Mouse (Mus musculus) heart, adult 18-20 months (tissue): ENCODE measurements around the gene Naa80. TPM values are rescaled to one million over a fixed set of nuclear protein-coding genes. Genes with fewer than 3 reads are reported as not detected.

ENCODE experiments used
- DNase-seq, 2 experiments: peaks; one replicate each; pipeline ENCODE4 v3.0.0; 2021 to 2022; ENCODE audit warnings: mixed read lengths in 1 of 2
- total RNA-seq, 2 experiments: library from RNA; stranded (reverse); gene quantifications; 2 replicates each; pipeline ENCODE4 v1.2.3; 2021

Naa80 gene
- total RNA-seq, 2 experiments from 2014 or later = 16.1 to 20.1 TPM

DNA sequence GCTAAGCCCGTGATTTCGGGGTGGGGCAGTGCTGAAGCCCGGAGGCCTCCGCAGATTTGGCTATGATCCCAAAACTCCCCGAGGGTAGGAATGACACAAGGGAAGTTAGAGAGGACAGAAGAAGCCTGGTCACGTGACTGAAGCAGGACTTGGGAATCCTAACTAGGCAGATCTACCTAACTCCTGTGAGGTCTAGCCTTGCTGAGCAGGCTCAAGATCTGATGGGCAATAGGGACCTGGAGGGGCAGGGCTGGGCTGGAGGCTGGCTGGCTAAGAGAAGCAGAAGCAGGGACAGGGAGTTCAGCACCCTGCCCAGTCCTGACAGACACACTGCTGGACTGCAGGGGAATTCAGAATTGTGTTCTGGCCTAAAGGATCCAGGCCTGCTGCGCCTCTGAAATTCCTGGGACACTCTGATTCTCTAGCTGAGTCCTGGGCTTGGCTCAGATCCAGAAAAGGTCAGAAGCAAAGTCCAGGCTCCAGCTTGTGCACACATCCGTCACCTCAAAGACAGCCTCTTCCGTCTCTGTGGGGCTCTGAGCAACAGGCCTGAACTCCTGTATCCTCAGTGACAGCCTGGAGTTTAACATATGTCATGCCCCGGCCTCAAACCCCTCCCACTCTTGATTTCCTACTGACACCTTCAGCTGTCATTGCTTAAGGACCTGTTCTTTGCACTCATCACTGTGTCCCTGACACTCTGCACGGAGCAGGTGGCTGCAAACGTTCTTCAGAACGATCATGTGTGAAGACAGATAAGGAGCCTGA lies 40.3 kb downstream of the Naa80 start:
- peak; percentile 77 to 85 for DNase-seq

DNA sequence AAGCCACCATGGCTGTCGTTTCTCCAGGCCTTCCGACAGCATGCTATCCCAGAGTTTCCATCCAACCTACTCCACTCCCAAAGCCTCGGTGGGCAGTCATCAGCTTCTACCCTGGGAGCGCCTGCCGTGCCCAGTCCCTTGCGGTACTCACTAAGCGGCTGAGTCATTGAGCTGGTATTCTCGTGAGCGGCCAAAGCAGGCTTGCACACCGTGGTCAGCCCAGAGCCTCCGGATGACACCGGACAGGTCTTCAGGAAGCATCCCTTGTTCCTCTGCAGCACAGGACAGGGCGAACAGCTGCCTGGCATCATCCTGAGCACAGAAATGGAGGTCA lies 40.8 kb downstream of the Naa80 start:
- DNase-seq = no peak

DNA sequence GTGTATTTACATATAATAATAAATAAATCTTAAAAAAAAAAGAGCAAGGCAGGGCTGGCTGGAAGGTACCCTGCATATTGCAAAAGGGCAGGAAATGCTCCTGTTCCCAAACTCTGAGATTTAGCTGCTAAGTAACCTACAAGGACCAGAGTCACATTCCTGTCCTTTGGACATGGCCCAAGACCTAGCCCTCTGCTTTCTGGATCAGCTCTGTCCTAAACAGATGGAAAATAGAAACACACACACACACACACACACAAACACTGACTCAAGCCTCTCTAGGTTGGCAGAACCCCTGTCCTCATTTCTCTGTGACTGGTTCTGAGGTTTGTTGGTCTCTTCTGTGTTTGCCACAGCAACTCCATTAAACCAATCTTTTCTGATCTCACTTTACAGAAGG lies 42.3 kb downstream of the Naa80 start:
- DNase-seq = peak in 1 of 2 experiments; percentile 36

DNA sequence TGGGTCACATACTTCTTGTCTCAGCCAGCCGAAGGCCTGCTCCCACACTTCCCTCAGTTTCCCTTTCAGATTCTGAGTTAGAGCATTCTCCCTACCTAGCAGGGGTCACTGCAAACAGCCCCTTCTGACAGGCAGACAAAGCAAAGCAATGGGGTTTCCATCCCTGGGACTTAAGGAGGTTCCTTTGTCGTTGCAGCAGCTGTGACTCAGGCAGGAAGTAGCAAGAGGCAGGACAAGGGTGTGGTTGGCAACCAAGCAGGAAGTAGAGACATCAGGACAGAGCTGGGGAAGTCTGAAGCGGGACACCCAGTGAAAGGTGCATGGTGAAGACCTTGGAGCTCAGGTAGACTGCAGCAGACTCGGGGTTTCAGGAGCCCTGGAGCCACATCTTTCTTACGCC lies 45.9 kb downstream of the Naa80 start:
- peak; percentile 69 to 89 for DNase-seq

DNA sequence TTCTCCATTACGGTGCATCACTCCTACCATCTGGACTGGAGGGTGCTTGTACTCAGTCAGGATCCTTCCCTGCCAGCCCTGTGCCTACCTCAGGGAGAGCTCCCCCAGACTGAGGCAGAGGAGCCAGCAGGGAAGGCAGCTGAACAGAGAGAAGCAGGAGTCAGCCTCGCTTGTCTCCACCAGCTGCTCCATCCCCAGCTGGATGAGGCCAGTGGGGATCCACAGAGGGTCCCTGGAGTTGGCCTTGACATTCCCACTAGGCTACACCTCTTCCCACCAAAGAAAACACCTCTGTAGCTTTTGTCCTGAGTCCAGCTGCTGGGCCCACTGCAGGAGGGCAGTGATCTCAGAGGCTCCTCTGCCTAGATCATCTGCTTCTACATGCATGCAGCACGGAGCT lies 46.3 kb downstream of the Naa80 start:
- no peak for DNase-seq

DNA sequence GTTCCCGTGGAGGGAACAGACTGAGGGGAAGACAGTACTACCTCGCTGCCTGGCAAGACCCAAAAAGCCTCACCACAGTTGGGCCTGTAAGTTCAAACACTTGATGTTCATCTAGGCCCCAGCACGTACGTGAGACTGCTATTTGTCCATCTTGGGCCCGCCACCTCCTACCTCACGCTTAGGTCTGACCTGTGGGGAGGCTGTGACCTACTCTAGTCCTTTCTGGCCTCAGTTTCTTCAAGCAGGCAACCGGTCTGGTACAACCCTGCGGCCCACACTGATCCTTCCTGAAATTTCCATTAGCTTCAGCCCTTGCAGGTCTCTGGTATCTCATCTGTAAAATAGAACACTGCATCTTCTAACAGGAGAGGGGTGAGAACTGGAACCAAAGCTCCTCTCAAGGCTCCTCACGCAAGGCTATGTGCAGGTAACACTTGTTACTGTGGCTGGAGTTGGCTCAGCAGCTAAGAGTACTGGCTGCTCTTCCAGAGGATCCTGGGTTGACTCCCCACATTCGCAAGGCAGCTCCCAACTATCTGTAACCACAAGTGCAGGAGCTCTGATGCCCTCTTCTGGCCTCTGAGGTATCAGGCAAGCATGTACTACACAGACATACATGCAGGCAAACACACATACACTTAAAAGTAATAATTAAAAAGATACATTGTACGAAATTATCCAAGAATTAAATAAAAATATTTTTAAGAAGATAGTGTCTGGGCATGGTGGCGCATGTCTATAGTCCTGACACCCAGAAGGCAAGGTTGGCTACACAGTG lies 46.9 kb downstream of the Naa80 start:
- peak in 1 of 2 experiments; percentile 30 for DNase-seq

DNA sequence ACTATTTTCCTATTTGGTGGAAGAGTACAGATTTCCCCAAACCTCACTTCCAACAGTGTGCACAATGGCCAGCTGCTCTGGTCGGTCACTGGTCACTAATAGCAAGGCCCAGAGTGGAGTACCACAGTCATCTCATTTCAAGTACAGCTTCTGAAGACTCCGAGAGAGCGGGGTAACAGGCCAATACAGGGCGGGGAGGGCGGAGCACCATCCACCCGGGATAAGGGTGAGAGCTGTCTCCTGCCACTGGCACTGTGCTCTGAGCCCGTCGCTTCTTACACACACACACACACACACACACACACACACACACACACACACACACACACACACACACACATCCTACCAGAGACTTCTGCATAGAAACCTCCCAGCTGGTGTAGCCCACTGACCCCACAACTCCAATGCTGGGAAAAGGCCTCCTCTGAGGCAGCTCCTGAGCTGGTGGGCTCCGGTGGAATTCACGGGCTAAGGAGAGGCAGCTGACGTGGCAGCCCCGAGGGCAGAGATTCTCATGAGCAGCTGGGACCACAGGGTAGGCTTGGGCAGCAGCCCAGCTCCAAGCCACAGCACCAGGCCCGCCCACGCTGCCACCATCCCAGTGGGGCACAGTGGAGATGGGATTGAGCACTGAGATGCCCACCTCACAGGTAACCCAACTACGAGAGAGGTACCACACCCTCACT lies 47.6 kb downstream of the Naa80 start:
- DNase-seq = peak in 1 of 2 experiments; percentile 43

DNA sequence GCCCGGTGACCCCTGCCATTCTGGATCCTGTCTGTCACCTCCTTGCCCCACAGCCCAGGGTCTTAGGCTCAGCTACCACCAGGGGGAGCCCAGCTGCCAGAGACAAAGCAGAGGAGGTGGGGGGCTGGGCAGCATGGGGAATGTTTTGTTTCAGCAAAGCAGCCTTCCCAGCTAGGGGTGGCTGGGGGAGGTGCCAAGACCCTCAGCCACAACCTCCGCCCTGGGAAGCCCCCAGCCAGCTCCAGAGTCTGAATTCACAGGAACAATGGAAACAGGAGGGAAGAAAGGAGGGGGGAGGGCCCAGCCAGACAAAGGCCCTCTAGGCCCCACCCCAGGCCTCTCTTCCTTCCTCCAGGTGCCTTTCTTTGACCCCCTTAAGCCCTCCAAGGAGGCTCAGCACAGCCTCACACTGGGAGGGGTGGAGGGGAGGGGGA lies 48.2 kb downstream of the Naa80 start:
- peak; percentile 84 to 91 for DNase-seq

DNA sequence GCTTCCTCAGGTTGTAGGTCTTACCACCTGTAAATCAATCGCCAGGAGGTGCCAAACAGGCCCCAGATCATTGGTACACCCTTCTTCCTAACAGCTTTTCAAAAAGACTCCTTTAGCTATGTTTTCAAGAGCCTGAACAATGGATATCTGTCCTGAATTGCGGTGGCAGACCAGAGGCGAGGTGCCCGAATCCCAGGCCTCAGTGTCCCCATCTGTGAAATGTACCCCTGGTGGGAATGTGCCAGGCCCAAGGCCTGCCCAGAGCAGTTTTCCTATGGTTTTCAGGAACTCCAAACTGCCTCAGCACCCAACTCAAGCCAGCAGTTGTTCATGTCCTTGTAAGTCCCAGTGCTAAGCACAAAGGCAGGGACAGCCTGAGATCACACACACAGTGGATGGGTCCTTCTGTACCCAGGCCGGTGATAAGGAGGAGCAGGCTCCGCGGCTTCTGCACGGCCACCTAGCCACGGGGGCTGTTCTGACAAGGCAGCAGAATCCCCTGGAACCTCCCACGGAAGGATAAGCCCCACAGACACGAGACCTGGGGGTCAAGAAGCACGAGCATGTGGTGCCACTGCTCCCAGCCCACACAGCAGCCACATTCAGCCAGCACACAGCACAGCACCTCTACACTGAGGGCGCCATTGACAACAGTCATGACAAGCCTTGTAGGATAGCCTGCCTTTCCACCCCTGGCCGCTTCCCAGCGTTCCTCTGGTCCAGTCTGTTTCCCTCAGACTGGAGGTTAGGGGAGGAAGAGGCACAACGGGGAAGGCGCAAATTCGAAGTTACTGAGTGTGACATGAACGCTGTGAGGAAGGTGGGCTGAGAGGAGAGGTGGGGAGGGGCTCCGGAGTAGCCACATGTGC lies 48.9 kb downstream of the Naa80 start:
- DNase-seq = peak in 1 of 2 experiments; percentile 43

DNA sequence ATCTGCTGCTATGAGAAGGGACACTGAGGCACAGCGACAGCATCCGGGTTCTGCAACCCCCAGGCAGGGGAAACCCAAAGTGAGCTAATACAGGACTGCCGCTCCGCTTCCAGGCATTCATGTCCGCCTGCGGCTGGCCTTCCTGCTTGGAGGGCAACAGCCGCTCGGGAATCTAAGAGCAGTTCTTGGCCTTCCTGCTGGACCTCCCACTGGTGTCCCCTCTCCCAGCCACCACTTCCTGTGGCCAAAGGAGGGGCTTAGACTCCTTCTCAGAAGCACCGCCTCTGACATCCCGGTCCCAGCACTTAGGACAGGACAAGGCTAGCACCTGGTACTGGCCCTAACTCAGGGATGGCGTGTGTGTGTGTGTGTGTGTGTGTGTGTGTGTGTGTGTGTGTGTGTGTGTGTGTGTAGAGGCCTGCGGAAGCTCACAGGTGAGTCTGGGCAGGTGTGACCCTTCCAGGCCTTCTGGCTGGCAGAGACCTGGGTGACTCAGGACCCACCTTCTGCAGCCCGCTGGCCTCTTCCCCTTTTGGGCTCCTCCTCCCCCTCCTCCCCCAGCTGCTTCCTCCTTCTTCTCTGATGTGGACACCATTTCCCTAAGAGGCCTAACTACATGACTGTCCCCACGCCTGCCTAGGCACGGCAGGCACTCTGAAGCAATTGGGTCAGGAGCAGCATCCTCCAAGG lies 50.2 kb downstream of the Naa80 start:
- DNase-seq = peak; percentile 65 to 88

DNA sequence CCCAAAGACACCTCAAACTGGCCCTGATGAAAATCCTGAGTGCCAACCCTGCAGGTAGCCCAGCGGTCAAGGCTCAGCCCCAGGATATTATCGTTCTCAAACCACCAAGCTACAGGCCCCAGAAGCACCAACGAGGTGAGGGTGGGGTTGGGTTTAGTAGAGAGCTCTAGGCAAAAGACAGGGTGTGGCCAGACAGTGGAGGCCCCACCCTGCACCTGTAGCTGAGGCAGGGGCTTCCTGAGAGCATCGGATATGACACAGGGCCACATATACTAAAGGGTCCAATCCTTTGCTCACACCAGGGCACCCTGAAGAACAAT lies 50.7 kb downstream of the Naa80 start:
- DNase-seq = no peak

DNA sequence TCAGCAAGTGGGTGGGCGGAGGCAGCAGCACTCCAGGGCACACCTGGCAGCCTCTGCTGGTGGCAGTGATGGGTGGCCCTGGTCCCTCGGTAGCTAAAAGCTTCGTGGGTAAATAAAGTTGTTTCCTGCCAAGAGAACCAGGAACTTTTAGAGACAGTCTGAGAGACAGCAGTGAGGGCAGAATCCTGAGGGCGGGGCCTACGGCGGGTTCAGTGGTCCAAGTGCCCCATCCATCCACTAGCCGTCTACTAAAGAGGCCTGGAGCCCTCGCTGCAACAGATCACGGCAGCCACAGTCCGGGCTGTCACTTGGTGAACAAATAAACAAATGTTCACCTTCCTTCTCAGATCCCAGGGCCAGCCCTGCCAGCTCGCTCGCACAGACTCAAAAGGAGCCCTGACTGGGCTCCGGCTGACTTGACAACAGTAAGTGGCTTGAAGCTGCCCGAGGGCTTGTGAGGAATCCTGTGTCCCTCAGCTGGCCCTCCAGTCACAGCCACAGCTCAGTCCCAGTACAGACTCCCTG lies 51.3 kb downstream of the Naa80 start:
- DNase-seq = peak; percentile 36 to 41

DNA sequence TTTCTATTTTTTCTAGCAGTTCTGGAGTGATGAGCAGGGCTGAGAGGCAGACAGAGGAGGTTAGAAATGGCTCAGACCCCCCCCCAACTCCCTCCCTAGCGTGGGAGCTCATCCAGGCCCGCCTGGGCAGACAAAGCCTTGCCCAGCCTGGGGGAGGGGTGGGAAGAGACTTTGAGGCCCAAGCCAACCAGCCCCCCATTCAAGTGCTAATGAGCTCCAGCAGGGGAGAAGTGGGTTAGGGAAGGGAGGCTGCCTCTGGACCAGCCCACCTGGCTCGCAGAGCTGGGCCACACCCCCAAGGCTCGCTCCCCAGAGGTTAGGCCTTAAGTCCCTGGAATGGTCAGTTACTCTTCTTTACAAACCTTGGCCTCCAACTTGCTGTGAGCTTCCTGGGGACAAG lies 51.9 kb downstream of the Naa80 start:
- DNase-seq = peak; percentile 41 to 49

DNA sequence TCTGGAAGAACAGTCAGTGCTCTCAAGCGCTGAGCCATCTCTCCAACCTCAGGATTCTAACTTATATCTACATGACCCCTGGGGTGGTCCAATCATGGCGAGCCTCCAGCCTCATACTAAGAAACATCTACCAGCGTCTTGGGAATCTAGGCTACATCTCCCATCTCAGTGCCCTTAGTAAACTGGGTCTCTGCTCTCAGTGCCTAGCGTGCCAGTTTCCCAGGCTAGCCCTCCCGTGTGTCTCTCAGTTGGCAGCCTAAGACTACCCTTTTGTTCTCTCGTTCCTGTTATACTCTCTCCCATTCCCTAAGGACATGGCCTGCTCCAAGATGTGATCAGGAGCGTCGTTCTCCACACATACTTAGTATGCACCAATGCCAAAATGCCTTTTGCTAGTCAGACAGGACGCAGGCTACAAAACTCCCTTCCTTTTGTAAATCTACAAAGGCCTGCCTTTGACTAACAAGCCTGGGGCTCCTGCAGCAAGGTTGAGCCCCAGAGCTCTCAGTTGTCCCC lies 52.7 kb downstream of the Naa80 start:
- peak in 1 of 2 experiments; percentile 28 for DNase-seq

DNA sequence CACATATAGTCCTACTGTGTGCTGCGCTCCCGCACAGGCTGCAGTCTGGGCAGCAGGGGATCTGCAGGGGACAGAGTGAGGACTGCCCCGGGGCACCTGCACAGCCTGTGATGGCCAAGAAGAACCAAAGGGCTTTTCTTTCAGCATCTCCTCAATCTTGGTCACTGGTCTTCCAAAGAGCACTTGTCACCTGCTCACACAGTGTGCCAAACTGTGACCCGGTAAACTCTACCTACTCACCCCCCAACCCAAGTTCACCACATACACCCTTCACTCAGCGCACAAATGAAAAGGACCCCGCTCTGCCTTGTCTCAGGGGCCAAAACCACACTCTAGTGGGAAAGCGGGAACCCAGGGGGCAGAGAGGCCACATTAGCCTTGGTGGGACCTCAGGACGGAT lies 53.2 kb downstream of the Naa80 start:
- no peak for DNase-seq

DNA sequence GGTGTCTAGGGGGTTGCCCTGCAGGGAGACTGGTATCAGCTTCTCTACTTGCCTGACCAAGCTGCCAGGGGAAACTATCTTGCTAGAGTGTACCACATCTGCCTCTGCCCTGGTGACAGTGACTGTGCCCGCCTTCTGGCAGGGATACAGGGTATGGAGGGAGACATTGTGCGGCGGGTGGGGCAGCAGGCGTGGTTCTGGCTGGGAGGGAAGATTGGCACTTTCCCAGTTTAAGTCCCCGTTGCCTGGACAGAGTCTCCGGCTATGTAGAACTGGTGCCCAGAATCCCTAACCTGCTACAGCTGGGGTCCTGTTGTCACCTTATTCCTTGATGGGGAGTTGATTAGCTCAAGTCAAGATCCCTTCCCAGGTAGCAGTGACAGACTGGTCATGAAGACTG lies 53.8 kb downstream of the Naa80 start:
- DNase-seq = peak; percentile 80 to 85

DNA sequence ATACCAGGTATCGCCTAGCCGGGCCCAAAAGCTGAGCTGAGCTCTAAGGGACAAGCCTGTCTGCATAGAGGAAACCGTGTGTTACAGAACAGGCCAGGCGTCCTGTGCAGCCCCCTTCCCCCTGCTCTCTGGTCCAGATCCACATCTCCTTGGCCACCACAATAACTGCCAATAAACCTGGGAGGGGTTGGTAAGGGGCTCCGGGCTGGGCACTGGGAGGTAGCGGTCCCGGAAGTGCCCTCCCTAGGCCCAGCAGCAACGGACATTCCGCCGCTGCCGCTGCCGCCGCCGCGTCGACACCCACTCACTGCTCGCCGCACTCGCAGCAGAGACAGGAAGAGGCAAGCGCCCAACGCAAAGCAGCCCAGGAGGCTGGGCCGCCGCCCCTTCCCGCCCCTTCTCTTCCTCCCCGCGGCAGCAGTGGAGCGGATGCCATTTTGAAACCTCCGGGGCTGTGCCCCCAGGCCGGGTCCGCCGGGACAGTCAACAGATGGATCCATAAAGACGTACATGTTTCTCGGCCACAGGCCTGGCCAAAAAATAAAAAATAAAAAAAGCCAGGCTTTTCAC lies 54.5 kb downstream of the Naa80 start:
- DNase-seq = peak; percentile 88 to 94
